Mouse (Mus musculus) testis, adult 2 months (tissue): ENCODE results near the gene Dhh.

Experiments used
- CTCF ChIP-seq: fragments of 200-500 bp; IDR thresholded peaks from 2 replicates; pipeline ENCODE4 v1.5.1; 2012; ENCODE audit warnings: low read depth, mild to moderate bottlenecking, inconsistent platforms, low read length, moderate library complexity; ENCODE audit not compliant: control insufficient read depth, insufficient read depth, insufficient replicate concordance
- POLR2A ChIP-seq: fragments of 200-500 bp; IDR thresholded peaks from 2 replicates; pipeline ENCODE4 v1.6.1; 2012; ENCODE audit warnings: low read depth, mild to moderate bottlenecking, inconsistent platforms, low read length, moderate library complexity; ENCODE audit not compliant: control insufficient read depth

GRCm38 (mm10) chr15:98917091-98917490 lies 18.8 kb upstream of the Dhh start:
- no peak for TF ChIP-seq CTCF
- no peak for TF ChIP-seq POLR2A
